Mouse (Mus musculus): Measurements from ENCODE around the gene Elovl5. TPM values are rescaled to one million over a fixed set of nuclear protein-coding genes. Genes with fewer than 3 reads are reported as not detected.
"Not testable (repeated sequence)": the region's sequence is repeated elsewhere in the genome, so short reads cannot be mapped to it uniquely, and the experiment has no call there.

Elovl5 gene
- polyA plus RNA-seq, 1 experiment from 2014 or later, result 98.2 TPM

DNA sequence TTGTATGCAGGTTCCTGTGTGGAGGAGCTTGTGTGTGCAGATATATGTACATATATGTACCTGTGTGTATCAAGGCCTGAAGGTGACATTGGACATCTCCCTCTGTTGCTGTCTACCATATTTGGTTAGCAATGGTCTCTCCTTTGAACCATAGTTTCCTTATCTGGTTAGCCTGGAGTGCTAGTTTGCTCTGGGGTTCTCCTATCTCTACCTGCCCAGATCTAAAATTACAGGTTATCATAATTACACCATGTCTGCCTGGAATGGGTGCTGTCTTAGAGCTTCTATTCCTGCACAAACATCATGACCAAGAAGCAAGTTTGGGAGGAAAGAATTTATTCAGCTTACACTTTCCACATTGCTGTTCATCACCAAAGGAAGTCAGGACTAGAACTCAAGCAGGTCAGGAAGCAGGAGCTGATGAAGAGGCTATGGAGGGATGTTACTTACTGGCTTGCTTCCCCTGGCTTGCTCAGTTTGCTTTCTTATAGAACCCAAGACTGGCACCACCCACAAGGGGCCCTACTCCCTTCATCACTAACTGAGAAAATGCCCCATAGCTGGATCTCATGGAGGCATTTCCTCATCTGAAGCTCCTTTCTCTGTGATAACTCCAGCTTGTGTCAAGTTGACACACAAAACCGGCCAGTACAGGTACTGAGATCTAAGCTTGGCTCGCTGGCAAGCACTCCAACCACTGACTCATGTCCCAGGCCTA is 76.5 kb downstream of the Elovl5 start:
- H3K27me3 ChIP-seq (ENCODE audit: control insufficient read depth, insufficient read depth, low read length); H3K4me3 ChIP-seq (ENCODE audit: low read depth, low read length); H3K9me3 ChIP-seq (ENCODE audit: control insufficient read depth, low read length); H3K9ac ChIP-seq (ENCODE audit: low read length); ATAC-seq (ENCODE audit: low FRiP score); H3K4me1 ChIP-seq (ENCODE audit: control insufficient read depth, insufficient read depth, low read length); H3K4me2 ChIP-seq; H3K36me3 ChIP-seq (ENCODE audit: control insufficient read depth, insufficient read depth, low read length); H3K27ac ChIP-seq (ENCODE audit: low read depth, low read length): not testable (repeated sequence)
- 91% methylated on average over 2 of the region's 2 CpGs for WGBS
- peak; percentile 21 for DNase-seq (ENCODE audit: low spot score, missing footprints)

DNA sequence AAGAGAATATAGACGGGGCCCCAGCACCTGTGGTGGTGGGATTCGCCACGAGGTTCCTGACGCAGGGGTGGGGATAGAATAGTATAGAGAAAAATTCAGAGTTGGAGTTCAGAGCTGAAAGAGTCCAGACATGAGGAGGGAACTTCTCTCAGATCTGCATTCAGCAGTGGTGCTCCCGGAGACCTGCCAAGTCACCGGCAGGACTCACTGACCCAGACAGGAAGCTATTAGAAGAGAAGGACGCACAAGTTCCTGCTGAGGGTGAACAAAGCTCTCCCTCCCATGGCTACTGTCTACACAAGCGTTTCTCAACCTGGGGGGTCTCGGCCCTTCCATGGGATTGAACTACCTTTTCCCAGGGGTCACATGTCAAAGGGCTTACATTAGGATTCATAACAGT is 78.1 kb downstream of the Elovl5 start:
- Histone ChIP-seq H3K27ac (ENCODE audit: low read depth, low read length) (no peak overlapping the region), H3K9ac (ENCODE audit: low read length) (no peak overlapping the region), H3K27me3 (ENCODE audit: control insufficient read depth, insufficient read depth, low read length) (no peaks in the 10 kb centered on the region), H3K4me3 (ENCODE audit: low read depth, low read length) (no peak overlapping the region), H3K4me1 (ENCODE audit: control insufficient read depth, insufficient read depth, low read length) (no peaks in the 10 kb centered on the region), H3K9me3 (ENCODE audit: control insufficient read depth, low read length) (no peaks in the 10 kb centered on the region), H3K36me3 (ENCODE audit: control insufficient read depth, insufficient read depth, low read length) (no peaks in the 10 kb centered on the region), H3K4me2 (no peak overlapping the region)
- ATAC-seq (ENCODE audit: low FRiP score), result no peak
- peak; percentile 37 for DNase-seq (ENCODE audit: low spot score, missing footprints)
- WGBS, result 76% methylated on average over 9 of the region's 9 CpGs

DNA sequence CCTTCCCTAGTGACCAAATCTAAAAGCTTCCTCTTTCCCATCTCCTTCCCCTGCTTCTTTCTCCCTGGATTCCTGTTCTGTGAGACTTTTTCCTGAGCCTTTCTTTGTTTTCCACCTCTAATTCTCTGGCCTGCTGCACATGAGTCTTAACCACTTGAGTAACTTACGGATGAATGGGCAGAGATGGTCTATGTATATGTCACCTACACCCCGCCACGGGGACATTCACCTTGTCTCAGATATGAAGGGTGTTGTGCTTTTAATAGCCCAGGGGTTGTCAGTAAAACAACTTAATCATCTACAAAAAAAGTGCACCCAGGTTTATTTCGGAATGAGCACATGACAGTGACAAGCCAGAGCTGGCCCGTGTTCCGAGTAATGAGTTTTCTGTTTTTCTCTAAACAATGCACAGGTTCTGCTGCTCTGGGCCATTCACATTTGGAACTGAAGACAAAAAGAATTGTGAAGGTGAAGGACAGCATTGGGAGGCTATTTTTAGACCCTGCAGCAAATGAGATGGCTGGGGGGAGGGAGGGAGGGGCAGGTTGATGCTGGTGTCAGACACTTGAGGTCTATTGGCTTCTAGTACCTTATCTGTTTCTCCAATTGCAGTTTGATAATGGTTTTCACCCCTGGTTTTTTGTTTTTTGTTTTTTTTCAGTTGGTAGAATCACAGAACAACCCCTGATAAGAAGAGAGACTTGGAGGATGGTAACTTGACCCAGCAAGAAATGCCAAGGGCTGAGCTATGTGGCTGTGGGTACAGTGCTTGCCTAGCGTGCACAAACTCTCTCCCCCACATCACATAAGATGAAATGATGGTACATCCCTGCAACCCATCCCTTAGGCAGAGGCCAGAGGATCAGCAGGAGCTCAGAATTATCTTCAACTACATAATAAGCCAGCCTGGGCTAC is 83.7 kb downstream of the Elovl5 start:
- Histone ChIP-seq H3K4me2 (no peak overlapping the region), H3K9ac (ENCODE audit: low read length) (no peak overlapping the region), H3K4me1 (ENCODE audit: control insufficient read depth, insufficient read depth, low read length) (no peaks in the 10 kb centered on the region), H3K27ac (ENCODE audit: low read depth, low read length) (no peak overlapping the region), H3K4me3 (ENCODE audit: low read depth, low read length) (no peak overlapping the region), H3K9me3 (ENCODE audit: control insufficient read depth, low read length) (no peaks in the 10 kb centered on the region), H3K27me3 (ENCODE audit: control insufficient read depth, insufficient read depth, low read length) (no peaks in the 10 kb centered on the region), H3K36me3 (ENCODE audit: control insufficient read depth, insufficient read depth, low read length) (no peaks in the 10 kb centered on the region)
- DNase-seq (ENCODE audit: low spot score, missing footprints) (peak; percentile 44), ATAC-seq (ENCODE audit: low FRiP score) (no peak)
- 88% methylated on average over 7 of the region's 7 CpGs for WGBS

DNA sequence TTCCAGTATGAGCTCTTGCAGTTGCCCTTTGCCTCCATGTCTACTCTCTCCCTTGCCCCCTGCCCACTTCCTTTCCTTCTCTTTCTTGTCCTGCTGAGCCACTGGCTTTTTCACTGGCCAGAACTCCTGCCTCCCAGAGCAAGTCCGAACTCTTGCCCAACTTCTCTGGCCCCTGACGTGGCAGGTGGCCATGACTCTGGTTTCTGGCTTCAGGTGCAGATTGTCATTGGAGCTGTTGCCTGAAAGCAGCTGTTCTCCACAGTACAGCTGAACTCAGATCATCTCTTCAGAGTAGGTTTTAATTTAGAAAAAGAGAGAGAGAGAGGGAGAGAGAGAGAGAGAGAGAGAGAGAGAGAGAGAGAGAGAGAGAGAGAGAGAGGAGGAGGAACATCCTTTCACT is 86.1 kb downstream of the Elovl5 start:
- Histone ChIP-seq H3K9me3 (ENCODE audit: control insufficient read depth, low read length) (no peaks in the 10 kb centered on the region), H3K27me3 (ENCODE audit: control insufficient read depth, insufficient read depth, low read length) (no peaks in the 10 kb centered on the region), H3K4me3 (ENCODE audit: low read depth, low read length) (no peak overlapping the region), H3K27ac (ENCODE audit: low read depth, low read length) (no peak overlapping the region), H3K4me1 (ENCODE audit: control insufficient read depth, insufficient read depth, low read length) (no peaks in the 10 kb centered on the region), H3K4me2 (no peak overlapping the region), H3K36me3 (ENCODE audit: control insufficient read depth, insufficient read depth, low read length) (no peaks in the 10 kb centered on the region), H3K9ac (ENCODE audit: low read length) (no peak overlapping the region)
- ATAC-seq (ENCODE audit: low FRiP score) (no peak), DNase-seq (ENCODE audit: low spot score, missing footprints) (no peak)
- WGBS, result 80% methylated on average over 2 of the region's 2 CpGs

DNA sequence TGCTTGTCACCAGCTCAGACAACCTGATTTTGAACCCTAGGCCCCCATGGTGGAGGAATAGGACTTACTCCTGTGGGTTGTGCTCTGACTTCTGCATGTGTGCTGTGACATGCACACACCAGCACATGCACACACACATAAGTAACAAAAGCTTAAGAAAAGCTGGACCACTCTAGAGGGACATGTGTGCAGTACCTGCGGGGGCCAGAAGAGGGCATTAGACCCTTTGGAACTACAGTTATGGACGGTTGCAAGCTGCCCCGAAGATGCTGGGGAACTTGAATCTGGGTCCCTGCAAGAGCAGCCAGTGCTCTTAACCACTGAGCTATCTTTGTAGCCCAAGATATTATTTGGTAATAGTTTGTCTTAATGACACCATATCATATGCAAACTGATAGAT is 88.3 kb downstream of the Elovl5 start:
- H3K4me2 ChIP-seq, result no peak overlapping the region
- H3K4me1 ChIP-seq (ENCODE audit: control insufficient read depth, insufficient read depth, low read length), result no peaks in the 10 kb centered on the region
- no peaks in the 10 kb centered on the region for H3K36me3 ChIP-seq (ENCODE audit: control insufficient read depth, insufficient read depth, low read length)
- H3K9ac ChIP-seq (ENCODE audit: low read length), result no peak overlapping the region
- H3K27ac ChIP-seq (ENCODE audit: low read depth, low read length), result no peak overlapping the region
- WGBS, result 64% methylated on average over 3 of the region's 3 CpGs
- ATAC-seq (ENCODE audit: low FRiP score) (no peak), DNase-seq (ENCODE audit: low spot score, missing footprints) (no peak)
- H3K4me3 ChIP-seq (ENCODE audit: low read depth, low read length), result no peak overlapping the region
- H3K9me3 ChIP-seq (ENCODE audit: control insufficient read depth, low read length), result no peaks in the 10 kb centered on the region
- H3K27me3 ChIP-seq (ENCODE audit: control insufficient read depth, insufficient read depth, low read length), result no peaks in the 10 kb centered on the region

DNA sequence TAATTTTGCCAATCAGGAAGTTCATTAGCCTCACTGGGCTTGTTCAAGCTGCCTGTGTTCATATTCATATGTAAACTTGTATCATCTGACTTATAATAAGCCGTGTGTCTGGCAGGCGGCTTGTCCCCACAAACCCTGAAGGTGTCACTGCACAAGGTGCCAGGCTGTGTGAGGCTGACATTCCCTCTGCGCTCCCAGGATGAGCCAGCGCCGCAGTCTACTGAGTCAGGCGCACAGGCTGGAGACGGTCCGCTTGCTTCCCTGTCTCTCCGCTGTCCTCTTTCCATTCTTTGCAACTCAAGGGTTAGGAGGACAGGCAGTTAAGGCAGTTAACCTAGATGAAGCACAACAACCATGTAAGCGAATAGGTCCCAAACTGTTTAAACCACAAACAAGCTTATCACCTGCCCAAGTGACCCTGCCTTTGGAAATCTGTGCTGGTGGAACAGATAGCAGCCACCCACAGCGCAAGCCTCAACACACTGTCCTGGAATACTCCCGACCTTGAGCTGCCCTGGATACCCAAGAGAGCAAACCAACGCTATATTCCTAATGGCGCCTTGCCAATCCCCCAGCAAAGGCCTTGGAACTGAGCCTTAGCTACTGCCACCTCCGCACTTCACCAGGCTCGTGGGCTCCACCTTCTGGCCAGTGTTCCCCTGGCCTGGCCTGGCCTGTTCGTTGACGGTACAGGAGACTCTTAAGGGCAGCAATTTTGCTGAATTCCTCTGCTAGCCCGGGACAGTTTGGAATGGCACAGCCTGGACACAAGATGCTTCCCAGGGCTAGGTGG is 89.2 kb downstream of the Elovl5 start:
- ATAC-seq (ENCODE audit: low FRiP score), result peak; percentile 75
- Histone ChIP-seq H3K4me1 (ENCODE audit: control insufficient read depth, insufficient read depth, low read length) (no peaks in the 10 kb centered on the region), H3K27me3 (ENCODE audit: control insufficient read depth, insufficient read depth, low read length) (no peaks in the 10 kb centered on the region), H3K4me2 (no peak overlapping the region), H3K27ac (ENCODE audit: low read depth, low read length) (no peak overlapping the region), H3K4me3 (ENCODE audit: low read depth, low read length) (no peak overlapping the region), H3K36me3 (ENCODE audit: control insufficient read depth, insufficient read depth, low read length) (no peaks in the 10 kb centered on the region), H3K9ac (ENCODE audit: low read length) (no peak overlapping the region), H3K9me3 (ENCODE audit: control insufficient read depth, low read length) (no peaks in the 10 kb centered on the region)
- 59% methylated on average over 19 of the region's 19 CpGs for WGBS
- peak; percentile 95 for DNase-seq (ENCODE audit: low spot score, missing footprints)

DNA sequence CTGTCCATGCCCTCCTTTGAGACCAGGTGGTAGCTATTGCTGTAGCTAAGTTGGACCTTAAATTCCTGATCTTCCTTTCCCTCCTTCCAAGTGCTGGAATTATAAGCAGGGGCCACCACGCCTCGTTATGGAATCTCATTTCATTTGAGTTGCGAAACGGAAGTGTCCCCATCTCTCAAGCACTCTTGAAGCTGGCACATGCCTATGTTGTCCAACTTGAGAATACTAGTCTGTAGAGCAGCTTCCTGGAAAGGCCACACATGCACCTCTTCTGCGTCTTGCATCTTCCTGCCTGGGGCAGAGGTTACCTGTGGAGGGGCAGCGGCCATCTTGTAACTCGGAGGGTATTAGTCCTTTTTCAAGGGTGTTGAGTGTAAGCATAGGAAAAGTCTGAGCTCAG is 92.2 kb downstream of the Elovl5 start:
- Histone ChIP-seq H3K4me2 (no peak overlapping the region), H3K9ac (ENCODE audit: low read length) (no peak overlapping the region), H3K36me3 (ENCODE audit: control insufficient read depth, insufficient read depth, low read length) (no peaks in the 10 kb centered on the region), H3K27ac (ENCODE audit: low read depth, low read length) (no peak overlapping the region), H3K4me3 (ENCODE audit: low read depth, low read length) (no peak overlapping the region), H3K9me3 (ENCODE audit: control insufficient read depth, low read length) (no peaks in the 10 kb centered on the region), H3K27me3 (ENCODE audit: control insufficient read depth, insufficient read depth, low read length) (no peaks in the 10 kb centered on the region), H3K4me1 (ENCODE audit: control insufficient read depth, insufficient read depth, low read length) (no peaks in the 10 kb centered on the region)
- WGBS, result 92% methylated on average over 7 of the region's 7 CpGs
- DNase-seq (ENCODE audit: low spot score, missing footprints) (peak; percentile 47), ATAC-seq (ENCODE audit: low FRiP score) (no peak)

DNA sequence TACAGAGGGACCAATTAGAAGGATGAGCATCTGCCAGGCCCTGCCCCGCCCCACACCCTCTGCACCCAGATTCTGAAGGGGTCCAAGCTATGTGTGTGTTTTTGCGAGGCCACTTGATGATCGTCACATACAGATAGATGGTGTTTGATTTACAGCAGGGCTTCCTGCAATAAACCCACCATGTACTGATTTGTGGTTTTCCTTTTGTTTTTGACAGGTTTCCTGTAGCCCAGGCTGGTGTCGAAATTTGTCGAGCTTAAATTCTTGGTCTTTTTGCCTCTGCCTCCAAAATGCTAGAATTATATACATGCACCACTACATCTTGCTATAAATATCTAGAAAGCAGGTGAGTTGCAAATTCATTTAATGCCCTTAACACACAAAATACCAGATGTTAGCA is 93.0 kb downstream of the Elovl5 start:
- no peak overlapping the region for H3K9ac ChIP-seq (ENCODE audit: low read length)
- H3K4me1 ChIP-seq (ENCODE audit: control insufficient read depth, insufficient read depth, low read length), result no peaks in the 10 kb centered on the region
- no peak overlapping the region for H3K4me3 ChIP-seq (ENCODE audit: low read depth, low read length)
- no peaks in the 10 kb centered on the region for H3K27me3 ChIP-seq (ENCODE audit: control insufficient read depth, insufficient read depth, low read length)
- DNase-seq (ENCODE audit: low spot score, missing footprints), result peak; percentile 35
- 98% methylated on average over 5 of the region's 5 CpGs for WGBS
- no peaks in the 10 kb centered on the region for H3K36me3 ChIP-seq (ENCODE audit: control insufficient read depth, insufficient read depth, low read length)
- no peak overlapping the region for H3K4me2 ChIP-seq
- no peaks in the 10 kb centered on the region for H3K9me3 ChIP-seq (ENCODE audit: control insufficient read depth, low read length)
- no peak overlapping the region for H3K27ac ChIP-seq (ENCODE audit: low read depth, low read length)
- no peak for ATAC-seq (ENCODE audit: low FRiP score)

DNA sequence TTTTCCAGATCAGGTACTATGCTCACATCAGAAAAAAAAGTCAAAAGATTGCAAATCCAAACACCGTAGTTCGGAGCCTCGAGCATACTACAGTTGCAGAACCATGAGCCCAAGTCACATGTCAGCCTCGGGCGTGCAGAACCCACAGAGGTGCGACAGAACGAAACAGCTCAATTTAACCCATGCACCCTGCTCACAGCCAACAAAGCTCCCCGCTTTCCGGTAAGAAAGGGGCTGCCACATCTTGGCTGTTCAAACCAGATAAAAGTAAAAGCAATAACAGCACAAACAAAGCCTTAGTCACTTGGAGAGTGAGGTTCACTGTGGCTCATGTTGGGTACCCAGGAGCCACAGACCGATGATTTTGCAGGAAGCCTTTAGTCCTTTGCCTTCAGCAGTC is 93.5 kb downstream of the Elovl5 start:
- no peak overlapping the region for H3K4me2 ChIP-seq
- 88% methylated on average over 10 of the region's 10 CpGs for WGBS
- peak; percentile 60 for DNase-seq (ENCODE audit: low spot score, missing footprints)
- H3K4me1 ChIP-seq (ENCODE audit: control insufficient read depth, insufficient read depth, low read length), result no peaks in the 10 kb centered on the region
- ATAC-seq (ENCODE audit: low FRiP score), result no peak
- no peaks in the 10 kb centered on the region for H3K9me3 ChIP-seq (ENCODE audit: control insufficient read depth, low read length)
- H3K27me3 ChIP-seq (ENCODE audit: control insufficient read depth, insufficient read depth, low read length), result no peaks in the 10 kb centered on the region
- H3K27ac ChIP-seq (ENCODE audit: low read depth, low read length), result no peak overlapping the region
- H3K36me3 ChIP-seq (ENCODE audit: control insufficient read depth, insufficient read depth, low read length), result no peaks in the 10 kb centered on the region
- H3K9ac ChIP-seq (ENCODE audit: low read length), result no peak overlapping the region
- H3K4me3 ChIP-seq (ENCODE audit: low read depth, low read length), result no peak overlapping the region
